Mouse (Mus musculus) embryonic facial prominence, embryonic 14.5 days (tissue): ENCODE measurements at regions not wholly inside any gene's neighbourhood (a gene's known extent, or its start where the extent isn't known, plus 50 kb on each side); places are given as distances from the start of the nearest gene placed in this dataset.

Source experiments
- ATAC-seq: fragments of 200-750 bp; cut with Nextera tagmentation; 2 replicates; pipeline ENCODE4 v1.8.0; 2017; ENCODE audit warnings: low read depth, moderate number of reproducible peaks, moderate TSS enrichment
- DNase-seq: peaks from one replicate; pipeline ENCODE4 v3.0.0-alpha.2; 2015; ENCODE audit warnings: low spot score
- H3K27ac ChIP-seq: fragments of 300-500 bp; sonication (generic); replicated peaks from 2 replicates; pipeline ENCODE4 v1.5.1; 2014; ENCODE audit warnings: low read depth, mild to moderate bottlenecking, low read length, moderate library complexity
- H3K27me3 ChIP-seq: fragments of 300-500 bp; sonication (generic); replicated peaks from 2 replicates; pipeline ENCODE4 v1.6.1; 2014; ENCODE audit warnings: low read length; ENCODE audit not compliant: control insufficient read depth, insufficient read depth
- H3K36me3 ChIP-seq: fragments of 300-500 bp; sonication (generic); 2 replicates; pipeline ENCODE4 v1.6.1; 2014; ENCODE audit warnings: low read length, mixed read lengths; ENCODE audit not compliant: control insufficient read depth, insufficient read depth
- H3K4me1 ChIP-seq: fragments of 300-500 bp; sonication (generic); 2 replicates; pipeline ENCODE4 v1.6.1; 2014; ENCODE audit warnings: antibody characterized with exemption, low read length; ENCODE audit not compliant: control insufficient read depth, insufficient read depth
- H3K4me2 ChIP-seq: fragments of 300-500 bp; sonication (generic); 2 replicates; pipeline ENCODE4 v1.6.1; 2014; ENCODE audit warnings: low read depth, mild to moderate bottlenecking, low read length, moderate library complexity, mixed read lengths
- H3K4me3 ChIP-seq: fragments of 300-500 bp; sonication (generic); 2 replicates; pipeline ENCODE4 v1.5.1; 2014; ENCODE audit warnings: low read depth, mild to moderate bottlenecking, low read length
- H3K9ac ChIP-seq: fragments of 300-500 bp; sonication (generic); 2 replicates; pipeline ENCODE4 v1.6.1; 2014; ENCODE audit warnings: low read depth, mild to moderate bottlenecking, low read length, moderate library complexity, mixed read lengths
- H3K9me3 ChIP-seq: fragments of 300-500 bp; sonication (generic); 2 replicates; pipeline ENCODE4 v1.6.1; 2016; ENCODE audit warnings: low read length; ENCODE audit not compliant: control insufficient read depth
- WGBS: fragments of 180-500 bp; shearing (Covaris S2); extraction: QIAGEN DNeasy Blood & Tissue Kit; methylation state at CpG from one replicate; pipeline ENCODE4 v1.1.7; 2014; 5-methylcytosine and 5-hydroxymethylcytosine counted together

DNA sequence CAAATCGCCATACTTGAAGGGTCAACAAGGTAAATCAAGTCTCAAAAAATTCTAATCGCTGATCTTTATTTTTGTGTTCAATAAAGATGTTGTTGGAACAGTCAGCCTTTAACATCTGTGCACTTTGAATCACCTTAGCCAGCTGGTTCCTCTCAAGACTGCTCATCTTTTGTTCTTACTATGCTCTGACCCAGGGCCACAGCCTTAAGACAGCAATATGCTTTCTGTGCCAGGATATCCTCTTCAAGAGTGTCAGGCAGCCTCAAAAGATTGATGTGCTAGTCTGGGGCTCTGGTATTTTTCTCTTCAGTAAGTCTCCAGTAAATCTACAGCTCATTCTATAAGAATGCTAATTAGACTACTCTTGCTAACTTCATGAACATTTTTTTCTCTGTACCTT is 199.9 kb downstream of the Dph6 start:
- DNase-seq, result no peak
- no peaks in the 10 kb centered on the region for H3K9me3 ChIP-seq
- WGBS, result 78% methylated on average over 2 of the region's 2 CpGs

DNA sequence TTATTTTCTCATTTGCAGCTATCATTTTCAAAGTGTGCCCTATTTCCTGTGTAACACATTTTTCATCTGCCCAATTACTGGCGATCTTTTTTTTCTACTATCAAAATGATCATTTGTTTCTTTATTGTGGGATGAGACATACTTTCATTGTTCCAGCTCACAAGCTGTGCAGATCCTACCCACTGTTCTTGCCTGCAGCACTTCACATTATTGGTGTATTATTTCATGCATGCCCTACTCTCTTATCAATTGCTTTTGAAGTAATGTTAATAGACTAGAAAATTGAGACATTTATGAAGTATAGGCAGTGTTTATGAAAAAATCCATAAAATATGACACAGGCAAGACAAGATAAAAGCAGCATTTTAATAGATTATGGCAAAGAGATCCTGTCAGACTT is 204.6 kb downstream of the Dph6 start:
- DNase-seq (no peak), ATAC-seq (no peak)
- no peaks in the 10 kb centered on the region for H3K9me3 ChIP-seq
- H3K27ac ChIP-seq, result no peak overlapping the region
- no peak overlapping the region for H3K4me3 ChIP-seq
- no peaks in the 10 kb centered on the region for H3K4me1 ChIP-seq
- H3K4me2 ChIP-seq, result no peak overlapping the region
- no peak overlapping the region for H3K9ac ChIP-seq
- H3K27me3 ChIP-seq, result no peaks in the 10 kb centered on the region
- H3K36me3 ChIP-seq, result no peaks in the 10 kb centered on the region
- WGBS, result 77% methylated on average over 1 of the region's 1 CpGs

More for the DNA sequence above, 199.9 kb downstream of the Dph6 start:
- no peak for ATAC-seq
- Histone ChIP-seq H3K4me3 (no peak overlapping the region), H3K27me3 (no peaks in the 10 kb centered on the region), H3K4me2 (no peak overlapping the region), H3K27ac (no peak overlapping the region), H3K9ac (no peak overlapping the region), H3K36me3 (no peaks in the 10 kb centered on the region), H3K4me1 (no peaks in the 10 kb centered on the region)

DNA sequence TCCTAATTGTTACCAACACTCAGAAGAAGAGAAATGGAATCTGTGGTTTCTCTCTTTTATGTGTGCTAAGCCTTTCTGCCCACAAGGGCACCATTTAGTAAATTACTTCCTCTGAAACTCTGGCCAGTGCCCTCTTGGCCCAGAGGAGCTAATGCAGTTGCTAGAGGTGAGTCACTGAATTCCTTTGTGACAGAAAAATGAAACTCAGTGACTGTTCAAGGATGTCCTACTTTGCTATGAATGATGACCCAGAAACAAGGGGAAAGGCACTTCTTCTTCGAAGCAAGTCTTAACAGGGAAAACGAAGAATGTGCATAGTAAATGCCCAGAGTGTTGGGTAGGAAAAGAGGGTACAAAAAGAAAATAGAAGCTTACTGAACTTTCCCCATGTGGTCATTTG is 211.0 kb downstream of the Dph6 start:
- WGBS, result 59% methylated on average over 2 of the region's 2 CpGs
- Histone ChIP-seq H3K4me2 (no peak overlapping the region), H3K9me3 (no peaks in the 10 kb centered on the region), H3K27ac (no peak overlapping the region), H3K27me3 (no peaks in the 10 kb centered on the region), H3K4me3 (no peak overlapping the region), H3K36me3 (no peaks in the 10 kb centered on the region), H3K9ac (no peak overlapping the region), H3K4me1 (no peaks in the 10 kb centered on the region)
- ATAC-seq, result no peak
- DNase-seq, result no peak

DNA sequence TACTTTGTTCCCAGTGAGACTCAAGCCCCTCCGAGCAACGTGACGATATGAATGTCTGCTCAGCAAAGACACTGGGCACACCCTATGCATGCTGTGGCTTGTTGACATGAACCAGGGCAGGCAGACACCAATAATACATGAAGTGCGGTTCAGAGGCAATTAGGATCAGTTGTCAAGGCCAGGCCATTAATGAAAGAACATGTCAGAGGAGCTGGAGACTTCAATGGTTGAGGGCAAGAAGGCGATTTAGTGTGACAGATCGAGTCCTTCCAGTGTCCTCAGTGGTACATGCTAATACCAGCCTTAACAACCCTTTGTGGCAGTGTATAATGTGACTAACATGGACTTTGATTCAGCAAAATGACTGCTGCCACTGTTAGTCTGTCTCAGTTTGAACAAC is 213.8 kb downstream of the Dph6 start:
- WGBS, result 40% methylated on average over 6 of the region's 6 CpGs
- ATAC-seq (peak; percentile 82), DNase-seq (peak; percentile 46)
- H3K4me1 ChIP-seq, result no peaks in the 10 kb centered on the region
- no peak overlapping the region for H3K27ac ChIP-seq
- H3K9ac ChIP-seq, result no peak overlapping the region
- H3K4me3 ChIP-seq, result no peak overlapping the region
- H3K36me3 ChIP-seq, result no peaks in the 10 kb centered on the region
- no peaks in the 10 kb centered on the region for H3K9me3 ChIP-seq
- no peak overlapping the region for H3K4me2 ChIP-seq
- H3K27me3 ChIP-seq, result no peaks in the 10 kb centered on the region

DNA sequence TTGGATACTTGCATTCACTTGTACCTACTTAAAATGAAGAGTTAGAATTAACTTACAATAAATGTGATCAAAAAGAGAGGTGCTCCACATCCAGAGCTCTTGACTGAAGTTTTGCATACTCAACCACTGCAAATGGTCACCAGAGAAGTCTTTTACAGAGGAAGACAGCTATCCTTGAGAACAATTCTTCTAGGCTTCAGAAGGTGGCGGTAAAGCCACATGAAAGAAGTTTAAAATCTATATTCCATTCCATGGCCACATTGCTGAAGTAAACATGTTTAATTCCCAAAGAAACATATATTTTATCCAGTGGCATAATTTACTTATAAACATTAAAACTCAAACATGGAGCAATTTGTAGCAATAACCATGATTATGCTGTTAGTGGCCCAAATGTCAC is 215.1 kb downstream of the Dph6 start:
- Histone ChIP-seq H3K4me2 (no peak overlapping the region), H3K9ac (no peak overlapping the region), H3K27me3 (no peaks in the 10 kb centered on the region), H3K4me3 (no peak overlapping the region), H3K4me1 (no peaks in the 10 kb centered on the region), H3K9me3 (no peaks in the 10 kb centered on the region), H3K27ac (no peak overlapping the region), H3K36me3 (no peaks in the 10 kb centered on the region)
- ATAC-seq (no peak), DNase-seq (peak; percentile 59)
- WGBS, result 56% methylated on average over 1 of the region's 1 CpGs

DNA sequence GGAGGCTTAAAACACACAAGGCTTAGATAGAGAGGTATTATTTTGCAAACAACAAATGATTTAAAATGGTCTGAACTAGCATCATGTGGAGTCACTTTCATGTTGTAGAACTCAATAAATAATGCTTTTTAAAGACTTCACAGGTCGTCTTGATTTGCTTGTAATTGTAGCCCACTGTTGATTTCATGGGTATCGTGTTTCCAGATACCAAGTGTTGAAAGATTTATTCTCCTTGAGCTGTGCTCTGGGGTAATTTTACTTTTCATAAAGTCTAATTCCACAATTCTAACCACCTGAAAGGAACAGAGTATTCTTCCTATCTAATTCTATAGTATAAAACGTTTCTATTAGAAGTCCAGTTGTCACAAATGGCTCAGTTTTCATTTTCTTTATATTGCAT is 216.7 kb downstream of the Dph6 start:
- H3K36me3 ChIP-seq, result no peaks in the 10 kb centered on the region
- no peak overlapping the region for H3K9ac ChIP-seq
- H3K4me3 ChIP-seq, result no peak overlapping the region
- H3K27ac ChIP-seq, result no peak overlapping the region
- no peak overlapping the region for H3K4me2 ChIP-seq
- ATAC-seq (no peak), DNase-seq (no peak)
- WGBS, result 35% methylated on average over 3 of the region's 3 CpGs
- no peaks in the 10 kb centered on the region for H3K27me3 ChIP-seq
- no peaks in the 10 kb centered on the region for H3K9me3 ChIP-seq
- H3K4me1 ChIP-seq, result no peaks in the 10 kb centered on the region

DNA sequence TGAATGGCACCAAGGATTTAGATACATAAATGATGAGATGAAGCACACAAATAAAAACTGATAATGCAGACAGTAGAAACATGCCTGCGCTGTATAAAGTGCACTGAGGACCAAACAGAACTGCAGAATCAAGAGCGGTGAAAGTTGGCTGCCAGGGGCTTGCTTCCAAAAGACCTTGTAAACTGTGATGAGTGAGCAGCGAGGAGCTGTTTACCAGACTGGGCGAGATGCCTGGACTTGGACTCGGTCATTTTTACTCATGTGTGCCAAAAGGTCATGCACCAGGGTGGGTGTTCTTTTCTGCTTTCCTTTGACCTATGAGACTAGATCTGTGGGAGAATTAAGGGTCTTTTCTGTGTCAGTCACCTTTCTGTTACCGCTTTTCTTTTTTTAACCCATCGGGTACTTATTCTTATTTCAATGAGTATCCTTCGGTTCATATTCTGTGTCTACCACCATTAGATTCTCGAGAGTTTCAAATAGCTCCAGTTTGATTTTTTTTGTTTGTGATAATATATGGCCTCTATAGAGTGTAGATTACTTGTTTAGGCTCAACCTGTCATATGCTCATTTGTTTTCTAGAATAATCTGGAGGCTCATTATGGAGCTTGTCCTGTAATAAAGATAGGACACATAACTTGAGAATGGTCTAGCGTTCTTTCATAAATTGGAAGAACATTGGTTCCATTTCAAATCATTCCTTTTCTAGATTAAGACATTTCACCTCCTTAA is 226.3 kb upstream of the Zfp770 start:
- Histone ChIP-seq H3K36me3 (no peaks in the 10 kb centered on the region), H3K4me2 (no peak overlapping the region), H3K4me1 (no peaks in the 10 kb centered on the region), H3K9me3 (no peaks in the 10 kb centered on the region), H3K27me3 (no peaks in the 10 kb centered on the region), H3K4me3 (no peak overlapping the region), H3K9ac (no peak overlapping the region), H3K27ac (no peak overlapping the region)
- WGBS, result 84% methylated on average over 10 of the region's 10 CpGs
- DNase-seq (no peak), ATAC-seq (no peak)

DNA sequence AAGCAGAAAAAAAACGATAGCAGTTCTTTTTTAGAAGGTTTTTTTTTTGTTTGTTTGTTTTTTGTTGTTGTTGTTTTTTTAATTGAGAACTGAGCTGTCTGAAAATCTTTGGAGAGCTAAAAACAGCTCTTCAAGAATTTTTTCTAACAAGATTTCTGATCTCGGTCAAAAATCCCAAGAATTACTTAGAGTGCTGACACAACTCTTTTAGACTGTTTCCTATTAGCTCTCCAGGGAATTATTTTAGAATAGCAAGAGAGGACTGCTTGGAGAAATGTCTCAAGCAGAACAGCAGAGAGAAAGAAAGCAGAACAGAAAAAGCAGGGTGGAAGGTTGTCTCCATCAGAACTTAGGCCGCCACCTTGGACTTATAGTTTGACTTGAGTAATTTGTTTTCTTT is 218.1 kb upstream of the Zfp770 start:
- no peak for ATAC-seq
- no peak overlapping the region for H3K4me2 ChIP-seq
- H3K27me3 ChIP-seq, result no peaks in the 10 kb centered on the region
- H3K36me3 ChIP-seq, result no peaks in the 10 kb centered on the region
- H3K27ac ChIP-seq, result no peak overlapping the region
- 46% methylated on average over 3 of the region's 3 CpGs for WGBS
- H3K4me1 ChIP-seq, result no peaks in the 10 kb centered on the region
- H3K4me3 ChIP-seq, result no peak overlapping the region
- no peak overlapping the region for H3K9ac ChIP-seq
- no peaks in the 10 kb centered on the region for H3K9me3 ChIP-seq
- no peak for DNase-seq

DNA sequence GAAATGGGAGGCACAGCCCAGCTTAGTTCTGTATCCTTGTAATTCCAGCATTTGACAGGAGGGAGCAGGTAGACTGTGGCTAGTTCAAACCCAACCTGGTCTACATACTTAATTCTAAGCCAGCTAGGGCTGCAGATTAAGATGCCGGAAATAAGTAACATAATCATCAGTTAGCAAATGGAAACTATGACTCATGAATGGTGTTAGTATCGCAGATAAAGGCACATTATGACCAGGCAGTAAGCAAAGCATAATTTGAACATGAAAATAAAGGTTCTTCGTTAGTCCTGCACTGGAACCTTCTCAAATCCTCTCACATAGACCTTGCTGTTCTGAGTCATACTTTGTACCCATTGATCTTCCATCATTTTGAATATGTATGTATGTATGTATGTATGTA is 211.7 kb upstream of the Zfp770 start:
- Histone ChIP-seq H3K4me3 (no peak overlapping the region), H3K9me3 (no peaks in the 10 kb centered on the region), H3K36me3 (no peaks in the 10 kb centered on the region), H3K4me1 (no peaks in the 10 kb centered on the region), H3K4me2 (no peak overlapping the region), H3K9ac (no peak overlapping the region), H3K27ac (no peak overlapping the region), H3K27me3 (no peaks in the 10 kb centered on the region)
- no peak for DNase-seq
- WGBS, result 91% methylated on average over 3 of the region's 3 CpGs
- no peak for ATAC-seq
